Mouse (Mus musculus) cortical plate, adult 2 months (tissue): ENCODE results near the gene Rgmb. TPM values are rescaled to one million over a fixed set of nuclear protein-coding genes. Genes with fewer than 3 reads are reported as not detected.

Experiments used
- H3K27ac ChIP-seq: fragments of 200-500 bp; 2 replicates; pipeline ENCODE4 v1.5.1; 2012; ENCODE audit warnings: low read length, control low read depth, inconsistent platforms; ENCODE audit not compliant: insufficient read depth
- H3K4me1 ChIP-seq: fragments of 200-500 bp; 2 replicates; pipeline ENCODE4 v1.6.1; 2011; ENCODE audit warnings: low read length; ENCODE audit not compliant: control insufficient read depth, insufficient read depth
- H3K4me3 ChIP-seq: fragments of 200-500 bp; 2 replicates; pipeline ENCODE4 v1.5.1; 2011; ENCODE audit warnings: mild to moderate bottlenecking, low read length, control low read depth; ENCODE audit not compliant: insufficient read depth
- CTCF ChIP-seq: fragments of 200-500 bp; IDR thresholded peaks from 2 replicates; pipeline ENCODE4 v1.5.1; 2011; ENCODE audit warnings: mild to moderate bottlenecking, control low read depth, low read length; ENCODE audit not compliant: insufficient read depth; ENCODE audit errors: extremely low read depth
- POLR2A ChIP-seq: fragments of 200-500 bp; IDR thresholded peaks from 2 replicates; pipeline ENCODE4 v1.6.1; 2011; ENCODE audit warnings: mild to moderate bottlenecking, low read length, control low read depth; ENCODE audit not compliant: insufficient read depth; ENCODE audit errors: extremely low read depth
- polyA plus RNA-seq: library from polyadenylated mRNA; depleted of rRNA; stranded (reverse); fragments of >200 nt; gene quantifications from 2 replicates; pipeline ENCODE4 v1.2.3, GENCODE M21; 2012

Gene Rgmb
- polyA plus RNA-seq, 1 experiment, result 39.5 TPM

GRCm38 (mm10) chr17:15823215-15823614, 7.6 kb downstream of the Rgmb start:
- H3K4me1 ChIP-seq, result peaks cover 5% of the 10 kb centered on the region; the same call in 1 of the 2 replicates
- H3K27ac ChIP-seq, result no peak overlapping the region
- H3K4me3 ChIP-seq, result peak overlapping the region; percentile 36; the same call in 1 of the 2 replicates
- no peak for TF ChIP-seq POLR2A
- no peak for TF ChIP-seq CTCF

GRCm38 (mm10) chr17:15822376-15822775, 8.5 kb downstream of the Rgmb start:
- Histone ChIP-seq H3K4me1 (peaks cover 6% of the 10 kb centered on the region; the same call in 1 of the 2 replicates), H3K4me3 (no peak overlapping the region)
- no peak for TF ChIP-seq CTCF

GRCm38 (mm10) chr17:15821706-15822105, 9.1 kb downstream of the Rgmb start:
- TF ChIP-seq POLR2A (no peak), CTCF (no peak)
- Histone ChIP-seq H3K4me1 (peaks cover 5% of the 10 kb centered on the region; the same call in 1 of the 2 replicates), H3K27ac (no peak overlapping the region), H3K4me3 (no peak overlapping the region)

More at GRCm38 (mm10) chr17:15822376-15822775, 8.5 kb downstream of the Rgmb start:
- no peak overlapping the region for H3K27ac ChIP-seq

- Histone ChIP-seq H3K27ac (no peak overlapping the region), H3K4me3 (no peak overlapping the region), H3K4me1 (peaks cover 5% of the 10 kb centered on the region; the same call in 1 of the 2 replicates)
- TF ChIP-seq POLR2A (no peak), CTCF (no peak)
Measured at GRCm38 (mm10) chr17:15820761-15821160, 10.1 kb downstream of the Rgmb start.

GRCm38 (mm10) chr17:15820146-15820545, 10.7 kb downstream of the Rgmb start:
- Histone ChIP-seq H3K27ac (no peak overlapping the region), H3K4me1 (peaks cover 4% of the 10 kb centered on the region; the same call in 1 of the 2 replicates), H3K4me3 (no peak overlapping the region)
- TF ChIP-seq POLR2A (no peak), CTCF (no peak)

- peaks cover 2% of the 10 kb centered on the region; the same call in 1 of the 2 replicates for H3K4me1 ChIP-seq
- no peak overlapping the region for H3K27ac ChIP-seq
- no peak overlapping the region for H3K4me3 ChIP-seq
- no peak for TF ChIP-seq POLR2A
- no peak for TF ChIP-seq CTCF
Measured at GRCm38 (mm10) chr17:15818372-15818771, 12.5 kb downstream of the Rgmb start.

- Histone ChIP-seq H3K4me1 (peaks cover 2% of the 10 kb centered on the region; the same call in 1 of the 2 replicates), H3K4me3 (no peak overlapping the region), H3K27ac (no peak overlapping the region)
- TF ChIP-seq POLR2A (no peak), CTCF (no peak)
Measured at GRCm38 (mm10) chr17:15817634-15818033, 13.2 kb downstream of the Rgmb start.

GRCm38 (mm10) chr17:15817096-15817450, 13.8 kb downstream of the Rgmb start:
- TF ChIP-seq CTCF (no peak), POLR2A (no peak)
- Histone ChIP-seq H3K4me3 (no peak overlapping the region), H3K27ac (no peak overlapping the region), H3K4me1 (peaks cover 2% of the 10 kb centered on the region; the same call in 1 of the 2 replicates)

GRCm38 (mm10) chr17:15816379-15817095, 14.3 kb downstream of the Rgmb start:
- peaks cover 2% of the 10 kb centered on the region; the same call in 1 of the 2 replicates for H3K4me1 ChIP-seq
- H3K4me3 ChIP-seq, result no peak overlapping the region
- TF ChIP-seq CTCF, result no peak
- TF ChIP-seq POLR2A, result no peak
- no peak overlapping the region for H3K27ac ChIP-seq
